Mouse (Mus musculus) ovary, postnatal 14 days (tissue): Measurements from ENCODE around the gene Rnf150.

Experiments used
- DNase-seq: peaks from one replicate; pipeline ENCODE4 v3.0.0; 2022; ENCODE audit warnings: low spot score

Rnf150 gene

DNA sequence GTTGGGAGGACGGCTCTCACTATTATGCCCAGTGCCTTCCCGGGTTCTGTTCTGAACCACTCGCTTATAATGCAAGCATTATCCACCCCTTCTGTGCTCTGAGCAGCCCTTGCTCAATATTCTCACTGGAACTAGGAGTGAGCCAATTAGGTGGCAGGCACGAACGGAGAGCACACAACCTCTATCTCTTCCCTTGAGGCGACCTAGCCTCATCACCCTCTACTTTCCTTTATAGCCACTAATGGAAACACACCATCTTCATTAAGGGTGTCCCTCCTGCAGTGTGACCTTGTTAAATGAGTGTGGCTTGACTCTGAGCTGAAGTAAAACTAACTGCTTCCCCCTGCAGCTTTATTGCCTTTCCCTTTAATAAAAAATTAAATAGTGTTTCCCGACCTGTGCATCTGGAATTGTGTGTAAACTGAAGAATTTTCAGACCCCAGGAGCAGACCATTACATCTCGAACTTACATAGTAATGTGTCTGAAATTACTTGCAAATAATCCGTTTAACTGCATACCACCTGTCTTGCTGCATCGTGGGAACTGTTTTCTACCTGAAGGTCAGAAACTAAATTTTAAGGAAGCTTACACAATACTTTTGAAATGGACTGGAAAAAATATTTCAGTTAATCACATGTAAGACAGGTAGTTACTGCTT, 26.0 kb downstream of the Rnf150 start:
- no peak for DNase-seq

DNA sequence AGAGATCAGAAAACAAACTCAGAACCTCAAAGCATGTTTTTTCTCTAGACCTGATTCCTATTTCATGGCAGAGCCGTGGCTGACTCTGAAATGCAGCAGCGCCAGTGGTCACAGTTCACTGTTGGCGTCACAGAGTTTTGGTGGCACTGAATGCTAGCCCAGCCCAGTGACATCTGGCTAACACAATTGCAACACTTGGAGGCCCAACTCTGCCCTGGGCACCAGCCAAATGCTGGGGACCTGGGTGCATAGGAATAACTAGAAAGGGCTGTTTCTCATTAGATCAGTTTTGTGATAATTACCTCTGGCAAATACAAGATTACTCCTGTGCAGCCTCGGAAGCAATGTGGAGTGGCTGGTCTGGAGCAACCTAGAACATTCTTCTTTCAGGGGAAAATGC, 31.9 kb downstream of the Rnf150 start:
- DNase-seq = no peak

DNA sequence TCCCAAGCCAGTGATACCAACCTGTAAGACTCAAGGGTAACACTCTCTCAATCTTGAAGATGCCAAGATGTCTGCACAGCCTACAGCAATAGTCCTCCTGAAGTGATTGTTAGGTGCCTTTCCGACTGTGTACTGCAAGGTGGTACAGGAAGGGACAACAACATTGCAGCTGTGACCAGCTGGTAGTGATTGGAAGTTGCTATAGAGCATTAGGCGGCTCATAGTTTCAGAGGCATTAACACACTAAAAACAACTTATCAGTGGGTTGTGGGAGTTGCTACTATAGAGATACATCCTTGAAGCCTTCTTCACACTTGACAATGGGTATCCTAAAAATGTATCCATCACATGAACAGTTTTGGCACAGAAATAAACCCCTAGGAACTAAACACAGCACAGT, 33.6 kb downstream of the Rnf150 start:
- DNase-seq = no peak

DNA sequence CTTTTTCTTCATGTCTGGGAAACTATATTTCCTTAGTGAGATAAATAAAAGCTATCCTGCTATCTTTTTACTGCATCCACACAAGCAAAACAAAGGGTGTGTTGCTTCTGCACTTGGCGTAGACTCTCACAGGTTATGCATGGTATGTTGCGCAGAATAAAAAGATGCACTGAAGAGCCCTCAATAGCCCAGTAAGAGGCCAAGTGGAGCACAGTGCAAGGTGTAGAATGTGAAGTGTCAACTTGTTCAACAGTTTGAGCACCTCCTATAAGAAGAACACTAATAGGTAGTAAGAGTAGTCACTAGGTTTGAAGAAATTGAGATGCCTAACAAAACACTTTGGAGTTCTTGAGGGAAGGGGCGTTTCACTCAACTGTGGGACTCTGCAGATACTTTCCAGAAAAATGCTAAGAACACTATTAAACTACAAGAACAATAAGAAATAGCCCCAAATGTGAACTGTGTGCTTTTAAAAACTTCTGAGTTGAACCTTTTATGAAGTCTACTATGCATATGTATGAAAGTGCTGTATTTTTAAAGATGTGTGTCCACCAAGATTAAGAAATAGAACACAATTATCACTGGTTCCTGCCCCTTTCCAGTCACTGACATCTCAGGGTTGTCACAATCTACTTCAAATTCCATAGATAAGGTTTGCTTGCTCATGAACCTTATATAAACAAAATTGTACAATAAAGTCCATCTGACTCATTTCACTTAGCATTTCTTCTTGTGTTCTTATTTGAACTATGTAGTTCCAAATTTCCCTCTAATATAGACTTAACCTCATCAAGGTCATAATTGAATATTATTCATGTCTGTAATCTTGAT, 34.7 kb downstream of the Rnf150 start:
- no peak for DNase-seq

DNA sequence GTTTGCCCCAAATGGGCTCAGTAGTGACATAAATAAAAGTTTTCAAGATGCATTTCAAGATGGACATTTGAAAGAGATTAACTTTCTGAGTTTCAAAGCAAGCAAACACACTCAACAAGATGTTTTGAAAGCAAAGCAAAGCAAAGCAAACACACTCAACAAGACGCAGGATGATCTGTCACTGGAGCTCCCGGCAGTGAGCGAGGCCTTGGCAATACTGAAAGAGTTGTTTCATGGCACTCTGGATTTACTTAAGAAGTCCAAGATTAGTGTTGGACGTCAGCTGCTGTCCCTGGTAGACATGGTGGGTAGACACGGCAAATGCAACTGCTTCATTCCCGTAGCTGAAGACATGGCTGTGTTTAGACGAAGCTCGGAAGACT, 35.3 kb downstream of the Rnf150 start:
- no peak for DNase-seq

DNA sequence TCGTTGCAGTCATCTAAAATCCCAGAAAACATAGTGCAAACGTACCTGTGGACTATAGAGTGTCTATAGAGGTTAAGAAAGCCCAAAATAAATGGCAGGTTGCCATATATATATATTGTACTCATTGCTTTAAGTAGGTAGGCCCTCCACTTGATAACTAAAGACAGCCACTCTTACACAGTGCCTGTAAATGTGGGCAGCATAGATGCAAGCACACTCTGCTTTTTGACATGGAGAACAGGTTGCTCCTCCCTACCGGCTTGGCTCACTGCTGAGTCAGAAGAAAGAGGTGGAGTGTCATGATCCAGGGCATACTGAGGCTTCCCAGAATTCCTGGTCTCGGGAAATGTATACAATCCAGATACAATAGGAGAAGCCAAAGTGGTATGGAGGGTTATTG, 37.8 kb downstream of the Rnf150 start:
- DNase-seq = no peak

DNA sequence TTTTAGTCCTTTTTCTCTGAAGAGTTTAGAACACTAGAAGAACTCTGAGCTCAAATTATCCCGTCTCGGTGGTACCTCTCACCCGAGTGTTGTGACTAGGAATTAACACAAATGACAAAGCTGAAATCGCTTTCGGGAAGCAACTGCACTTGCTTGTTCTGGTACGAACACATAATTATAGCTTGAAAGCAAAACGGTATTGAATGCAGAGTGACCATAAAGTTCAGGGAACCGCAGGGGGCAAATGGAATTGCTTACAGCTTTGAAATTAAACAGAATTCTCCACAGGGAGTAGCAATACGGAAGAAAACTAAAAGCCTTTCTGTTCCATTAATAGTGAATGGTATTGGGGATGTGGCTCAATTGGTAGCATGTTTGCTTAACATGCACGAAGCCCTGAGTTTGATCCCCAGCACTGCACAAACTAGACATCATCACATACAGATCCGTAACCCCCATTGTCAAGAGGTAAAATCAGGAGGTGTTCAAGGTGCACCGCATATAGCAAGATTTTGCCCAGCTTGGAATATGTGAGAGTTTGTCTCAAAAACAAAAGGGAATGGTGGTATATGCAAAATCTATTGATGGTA, 38.5 kb downstream of the Rnf150 start:
- no peak for DNase-seq

DNA sequence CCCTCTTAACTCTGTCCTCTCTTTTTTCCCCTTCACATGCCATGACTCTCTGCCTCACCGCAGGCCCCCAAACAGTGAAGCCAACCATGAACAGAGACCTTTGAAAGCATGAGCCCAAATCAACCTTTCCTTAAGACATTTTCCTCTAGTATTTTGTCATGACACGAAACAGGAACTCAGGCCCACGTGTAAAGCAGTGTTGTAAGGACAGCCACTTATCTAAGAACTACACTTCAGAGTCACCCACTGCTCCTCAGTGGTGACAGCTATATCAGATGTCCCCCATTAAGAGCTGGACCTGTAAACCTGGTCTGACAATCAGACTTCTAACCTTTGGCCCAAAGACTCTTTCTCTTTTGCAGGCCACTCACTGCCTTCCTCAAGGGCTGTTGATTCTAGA, 40.3 kb downstream of the Rnf150 start:
- no peak for DNase-seq

DNA sequence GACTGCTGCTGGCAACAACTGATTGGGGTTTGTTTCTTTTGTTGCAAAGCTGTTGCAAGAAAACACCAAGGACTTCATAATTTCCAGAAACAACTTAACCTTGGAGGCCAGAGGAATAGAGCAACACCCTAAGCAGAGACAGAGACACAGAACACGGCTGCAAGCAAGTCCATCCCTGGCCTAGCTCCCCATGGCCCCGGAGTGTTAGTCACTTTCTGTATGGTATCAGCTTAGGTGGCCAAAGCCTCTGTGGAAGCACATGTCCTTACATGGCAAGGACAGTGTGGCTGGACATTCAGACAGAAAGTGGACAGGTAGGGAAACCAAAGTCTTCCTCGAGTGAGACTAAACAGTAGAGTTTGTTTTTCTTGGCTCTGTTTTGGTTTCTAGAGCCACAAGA, 44.1 kb downstream of the Rnf150 start:
- DNase-seq = no peak

DNA sequence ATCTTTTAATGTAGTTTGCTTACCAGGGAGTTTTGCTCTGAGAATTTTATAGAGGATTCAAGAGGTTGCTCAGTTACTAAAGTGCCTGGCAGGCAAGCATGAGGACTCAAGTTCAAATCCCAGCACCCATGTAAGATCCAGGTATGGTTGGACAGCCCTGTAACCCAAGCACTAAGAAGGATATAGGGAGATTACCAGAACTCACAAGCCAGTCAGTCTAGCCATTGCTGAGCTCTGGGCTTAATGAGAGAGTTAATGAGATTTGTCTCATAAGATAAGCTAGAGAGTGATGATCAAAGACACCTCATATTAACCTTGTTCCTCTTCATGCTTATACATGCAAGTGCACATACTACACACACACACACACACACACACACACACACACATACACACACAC, 48.3 kb downstream of the Rnf150 start:
- no peak for DNase-seq

DNA sequence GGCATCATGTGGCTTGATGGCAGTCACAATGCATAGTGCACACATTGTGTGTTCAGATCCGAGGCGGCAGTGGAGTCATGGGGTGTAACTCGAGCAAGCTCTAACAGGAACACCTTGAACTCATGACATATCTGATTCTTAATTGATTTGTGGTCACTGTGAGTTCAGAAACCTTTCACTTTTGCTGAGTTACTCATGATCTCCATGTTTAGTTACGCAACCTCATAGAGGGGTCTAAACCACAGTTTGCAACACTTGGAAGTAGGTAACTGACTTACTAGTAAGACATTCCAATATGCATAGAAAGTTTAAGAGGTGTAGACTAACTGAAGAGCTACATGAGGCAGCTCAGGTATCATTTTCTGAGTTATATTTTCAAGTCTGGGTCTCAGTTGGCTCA, 49.1 kb downstream of the Rnf150 start:
- no peak for DNase-seq

DNA sequence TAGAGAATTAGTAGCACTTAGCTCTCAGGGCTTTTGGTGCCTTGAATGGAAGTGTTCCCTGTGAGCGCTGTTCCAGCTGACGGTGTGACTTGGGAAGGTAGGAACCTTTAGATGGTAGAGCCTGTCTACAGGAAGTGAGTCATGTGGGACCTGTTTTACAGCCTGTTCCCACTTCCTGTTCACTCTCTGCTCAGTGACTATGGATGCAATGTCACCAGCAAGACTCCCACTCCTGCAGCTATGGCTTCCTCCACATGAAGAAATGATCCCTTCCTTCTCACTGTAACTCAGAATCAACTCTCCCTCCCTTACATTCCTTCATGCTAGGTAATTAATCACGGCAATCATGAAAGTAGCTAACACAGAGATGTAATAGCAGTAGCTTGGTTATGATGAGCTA, 51.4 kb downstream of the Rnf150 start:
- no peak for DNase-seq

DNA sequence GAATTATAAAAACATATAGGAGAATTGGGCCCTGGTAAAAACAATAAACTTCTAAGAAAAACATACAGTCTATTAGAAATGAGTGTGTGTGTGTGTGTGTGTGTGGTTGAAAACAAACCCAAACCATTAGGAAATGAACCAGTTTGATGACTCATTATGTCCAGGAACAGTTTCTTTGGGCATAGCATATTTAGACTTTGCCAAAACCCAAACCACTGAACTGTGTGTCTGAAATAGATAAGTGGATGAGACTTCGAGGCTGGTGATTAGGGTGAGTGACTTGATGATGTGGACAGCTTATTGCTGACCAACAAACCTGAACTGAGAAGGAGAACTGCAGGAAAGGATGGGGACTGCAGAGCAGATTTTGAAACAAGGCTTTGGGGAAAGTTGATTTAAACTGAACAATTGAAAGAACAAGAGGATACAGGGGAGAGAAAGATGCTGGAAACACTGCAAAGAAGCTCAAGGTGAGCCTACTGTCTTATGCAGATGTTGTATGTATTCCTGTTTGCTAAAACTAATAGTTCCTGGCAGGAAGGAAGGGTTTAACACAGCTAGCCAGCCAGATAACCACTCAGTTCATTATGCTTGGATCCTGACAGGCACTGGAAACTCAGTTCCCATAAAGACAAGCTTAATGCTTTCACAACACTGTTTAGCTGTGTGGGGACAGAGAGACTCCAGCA, 53.8 kb downstream of the Rnf150 start:
- DNase-seq = no peak

DNA sequence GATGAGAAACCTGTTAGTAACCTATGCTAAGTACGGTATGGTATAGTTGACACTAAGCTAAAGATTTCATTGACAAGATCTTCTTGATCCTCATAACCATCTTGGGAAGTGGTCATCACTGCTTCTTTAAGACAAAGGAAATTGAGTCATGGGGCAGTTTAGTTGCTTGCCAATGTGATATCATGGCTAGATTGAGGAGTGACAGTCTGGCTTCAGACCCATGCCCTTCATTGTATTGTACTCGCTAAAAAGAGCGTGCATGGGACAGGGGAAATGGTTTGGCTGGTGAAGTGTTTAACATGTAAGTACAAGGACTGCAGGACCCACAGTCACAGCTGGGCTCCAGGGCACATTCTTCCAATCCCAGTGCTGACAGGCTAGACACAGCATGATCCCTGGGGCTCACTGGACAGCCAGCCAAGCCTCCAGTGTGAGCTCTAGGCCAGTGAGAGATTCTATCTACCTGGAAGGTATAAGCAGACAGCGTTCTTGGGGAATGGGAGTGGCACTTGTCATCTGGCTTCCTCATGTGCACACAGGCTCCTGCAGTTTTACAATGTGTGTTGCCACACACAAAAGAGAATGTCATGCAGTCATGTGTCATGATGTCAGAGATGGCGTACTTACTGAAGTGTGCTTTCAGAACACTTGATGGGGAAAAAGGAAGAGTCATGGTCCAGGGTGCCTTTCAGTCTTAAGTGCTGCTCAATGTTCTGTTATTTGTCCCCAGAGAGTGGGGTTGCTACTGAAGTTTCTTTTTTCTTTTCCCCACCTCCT, 54.6 kb downstream of the Rnf150 start:
- no peak for DNase-seq

DNA sequence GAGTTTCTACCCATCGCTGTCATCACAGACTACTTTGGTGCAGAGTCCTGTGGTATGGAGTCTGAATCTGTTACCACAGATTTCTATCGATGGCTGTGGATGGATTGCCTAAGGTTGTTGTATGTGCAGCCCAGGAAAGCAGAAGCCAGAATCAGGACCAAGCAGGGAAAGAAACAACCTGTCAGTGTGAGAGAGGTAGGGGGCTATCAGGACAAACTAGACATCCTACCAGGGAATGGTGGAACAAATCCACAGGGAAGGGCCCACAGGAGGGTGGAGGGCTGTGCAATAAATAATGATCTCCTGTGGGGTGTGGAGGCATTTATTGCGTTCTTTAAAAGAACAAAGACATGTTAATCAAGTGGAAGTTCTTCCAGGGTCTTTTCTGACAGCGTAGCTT, 56.5 kb downstream of the Rnf150 start:
- no peak for DNase-seq

DNA sequence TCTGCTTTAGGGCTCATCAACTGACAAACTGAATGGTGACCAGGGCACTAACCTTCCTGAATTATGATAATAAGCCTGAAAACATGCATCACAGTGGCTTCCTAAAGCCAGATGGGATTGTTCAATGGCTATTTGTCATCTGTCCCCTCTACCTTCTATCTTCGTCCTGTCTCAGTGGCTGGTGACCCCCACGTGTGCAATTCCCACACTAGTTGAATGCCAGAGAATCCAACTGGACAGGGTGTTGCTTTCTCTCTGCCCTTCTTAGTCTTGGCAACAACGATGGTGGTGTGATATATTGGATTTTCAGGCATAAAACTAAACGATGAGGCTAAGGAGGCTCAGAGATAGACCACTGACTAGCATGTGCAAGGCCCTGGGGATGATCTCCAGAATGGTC, 57.0 kb downstream of the Rnf150 start:
- no peak for DNase-seq

DNA sequence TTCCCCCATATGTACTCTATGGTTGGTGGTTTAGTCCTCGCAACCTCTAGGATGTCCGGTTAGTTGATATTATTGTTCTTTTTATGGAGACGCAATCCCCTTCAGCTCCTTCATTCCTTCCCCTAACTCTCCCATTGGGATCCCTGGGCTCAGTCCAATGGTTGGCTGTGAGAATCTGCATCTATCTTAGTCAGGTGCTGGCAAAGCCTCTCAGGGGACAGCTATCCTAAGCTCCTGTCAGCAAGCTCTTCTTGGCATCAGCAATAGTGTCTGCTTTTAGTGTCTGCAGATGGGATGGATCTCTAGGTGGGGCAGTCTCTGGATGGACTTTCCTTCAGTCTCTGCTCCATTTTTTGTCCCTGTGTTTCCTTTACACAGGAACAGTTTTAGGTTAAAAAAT, 62.1 kb downstream of the Rnf150 start:
- no peak for DNase-seq

DNA sequence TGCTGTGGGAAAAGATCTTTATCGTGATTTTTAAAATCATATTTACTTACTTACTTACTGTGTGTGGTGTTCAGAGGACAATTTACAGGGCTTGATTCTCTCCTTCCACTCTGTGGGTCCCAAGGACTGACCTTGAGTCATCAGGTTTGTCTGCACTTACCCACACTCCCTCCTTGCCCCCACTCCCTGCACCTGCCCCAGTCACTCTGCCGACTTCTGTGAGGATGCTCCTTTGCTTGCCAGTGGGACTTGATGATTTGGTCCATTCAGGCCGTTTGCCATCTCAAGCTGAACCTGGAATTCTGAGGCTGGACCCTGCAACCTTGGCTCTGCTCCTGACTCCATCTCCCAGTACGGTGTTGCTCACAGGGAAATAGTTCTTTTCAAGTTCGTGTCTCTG, 63.4 kb downstream of the Rnf150 start:
- no peak for DNase-seq

DNA sequence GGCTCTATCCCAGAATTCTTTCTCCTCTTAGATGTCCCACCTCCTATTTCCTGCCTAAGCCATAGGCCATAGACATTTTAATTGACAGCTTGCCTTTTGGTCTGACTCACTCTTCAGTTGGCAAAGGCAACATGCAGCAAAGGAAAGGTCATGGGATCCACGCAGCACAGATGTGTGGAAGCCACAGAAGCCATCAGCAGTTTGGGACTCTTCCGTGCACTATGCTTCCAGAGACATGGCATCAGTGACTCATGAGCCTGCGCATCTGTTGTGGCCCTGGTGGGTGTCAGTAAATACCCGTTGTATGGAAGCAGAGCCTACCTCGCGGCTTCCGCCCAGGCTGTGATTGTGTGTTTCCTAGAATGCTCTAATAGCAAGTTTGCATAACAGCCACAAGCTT, 68.4 kb downstream of the Rnf150 start:
- no peak for DNase-seq

DNA sequence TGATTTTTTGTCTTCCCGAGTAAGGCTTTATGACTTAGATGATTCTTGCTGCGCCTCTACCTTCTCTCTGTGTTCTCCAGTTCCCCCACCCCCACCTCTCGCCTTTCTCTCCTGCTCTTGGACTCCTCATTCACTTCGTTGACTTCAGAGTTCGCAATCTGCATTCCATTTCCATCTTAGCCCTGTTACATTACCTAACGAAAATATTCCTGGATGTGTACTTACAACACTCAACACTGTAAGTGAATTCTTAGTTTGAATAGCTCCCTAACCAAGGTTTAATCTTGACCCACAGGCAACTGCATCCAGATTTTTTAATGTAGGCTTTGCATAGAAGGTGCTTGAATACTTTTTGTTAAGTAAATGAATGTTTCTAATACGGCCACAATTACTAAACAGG, 73.0 kb downstream of the Rnf150 start:
- no peak for DNase-seq

DNA sequence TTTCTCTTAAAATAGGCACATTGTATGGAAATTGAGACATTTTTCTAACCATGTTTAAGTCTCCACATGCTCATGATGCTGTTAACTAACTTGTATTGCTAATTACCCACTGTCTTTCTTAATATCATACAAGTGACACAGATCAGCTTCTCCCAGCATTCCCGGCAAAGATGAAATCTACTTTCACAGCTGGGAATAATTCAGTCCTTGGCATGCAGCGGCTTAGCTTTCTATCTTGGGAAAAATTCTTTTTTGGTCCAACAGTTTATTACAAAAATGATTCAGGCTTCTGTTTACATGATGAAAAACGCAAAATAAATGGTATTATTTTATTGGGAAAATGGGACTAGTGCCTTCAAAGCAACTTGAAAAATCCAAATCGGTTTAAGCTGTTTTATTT, 73.7 kb downstream of the Rnf150 start:
- no peak for DNase-seq

DNA sequence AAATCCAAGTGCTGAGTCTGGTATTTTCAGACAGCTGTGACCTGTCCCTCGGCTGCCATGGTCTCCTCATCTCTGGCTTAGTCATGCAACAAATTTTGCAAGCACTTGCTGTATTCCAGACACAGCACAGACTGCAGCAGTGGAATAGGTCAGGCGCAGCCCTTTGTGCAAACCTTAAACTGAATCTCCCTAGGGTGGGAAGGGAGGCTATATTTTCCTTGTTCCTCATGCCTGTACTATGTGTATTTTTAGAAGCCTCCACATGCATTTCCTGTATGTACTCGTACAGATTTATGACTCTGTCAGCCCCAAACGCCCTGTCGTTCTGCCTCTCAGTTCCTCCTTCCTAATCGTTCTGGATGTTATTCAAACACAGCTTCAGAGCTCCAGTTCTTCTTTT, 76.8 kb downstream of the Rnf150 start:
- peak; percentile 13 for DNase-seq
